Mouse (Mus musculus) liver, embryonic 11.5 days (tissue): ENCODE measurements around the gene Dlg1. TPM values are rescaled to one million over a fixed set of nuclear protein-coding genes. Genes with fewer than 3 reads are reported as not detected.

Experiments used
- ATAC-seq: fragments of 200-750 bp; cut with Nextera tagmentation; replicated peaks from 2 replicates; pipeline ENCODE4 v1.8.0; 2017; ENCODE audit warnings: moderate number of reproducible peaks, mild to moderate bottlenecking, moderate TSS enrichment, moderate library complexity; ENCODE audit not compliant: low FRiP score
- DNase-seq: peaks from one replicate; pipeline ENCODE4 v3.0.0-alpha.2; 2017; ENCODE audit warnings: low spot score
- H3K27ac ChIP-seq: fragments of 300-500 bp; sonication (generic); 2 replicates; pipeline ENCODE4 v1.5.1; 2014; ENCODE audit warnings: mild to moderate bottlenecking, low read depth, low read length, control low read depth
- H3K27me3 ChIP-seq: fragments of 300-500 bp; sonication (generic); replicated peaks from 2 replicates; pipeline ENCODE4 v1.6.1; 2014; ENCODE audit warnings: low read length, mixed read lengths; ENCODE audit not compliant: control insufficient read depth, insufficient read depth
- H3K36me3 ChIP-seq: fragments of 300-500 bp; sonication (generic); 2 replicates; pipeline ENCODE4 v1.6.1; 2014; ENCODE audit warnings: mild to moderate bottlenecking, low read length, moderate library complexity, mixed read lengths; ENCODE audit not compliant: control insufficient read depth, insufficient read depth
- H3K4me1 ChIP-seq: fragments of 300-500 bp; sonication (generic); replicated peaks from 2 replicates; pipeline ENCODE4 v1.6.1; 2014; ENCODE audit warnings: low read length, mixed read lengths; ENCODE audit not compliant: control insufficient read depth, insufficient read depth
- H3K4me2 ChIP-seq: fragments of 300-500 bp; sonication (generic); 2 replicates; pipeline ENCODE4 v1.6.1; 2014; ENCODE audit warnings: mild to moderate bottlenecking, control low read depth, moderate library complexity
- H3K4me3 ChIP-seq: fragments of 300-500 bp; sonication (generic); 2 replicates; pipeline ENCODE4 v1.5.1; 2014; ENCODE audit warnings: low read depth, low read length, control low read depth
- H3K9ac ChIP-seq: fragments of 300-500 bp; sonication (generic); 2 replicates; pipeline ENCODE4 v1.6.1; 2014; ENCODE audit warnings: low read depth, low read length, control low read depth
- H3K9me3 ChIP-seq: fragments of 300-500 bp; sonication (generic); 2 replicates; pipeline ENCODE4 v1.6.1; 2016; ENCODE audit warnings: low read length, inconsistent platforms, mixed read lengths; ENCODE audit not compliant: control insufficient read depth
- WGBS: fragments of 180-500 bp; shearing (Covaris S2); extraction: QIAGEN DNeasy Blood & Tissue Kit; methylation state at CpG from one replicate; pipeline ENCODE4 v1.1.7; 2014; 5-methylcytosine and 5-hydroxymethylcytosine counted together
- polyA plus RNA-seq: library from polyadenylated mRNA; unstranded; fragments of >200 nt; fragmentation: Nextera tagmentation; extraction: Ambion mirVana; gene quantifications from 2 replicates; pipeline ENCODE4 v1.2.1, GENCODE M21; 2014

Dlg1 gene
- polyA plus RNA-seq, 1 experiment from 2014 or later: 25.3 TPM

DNA sequence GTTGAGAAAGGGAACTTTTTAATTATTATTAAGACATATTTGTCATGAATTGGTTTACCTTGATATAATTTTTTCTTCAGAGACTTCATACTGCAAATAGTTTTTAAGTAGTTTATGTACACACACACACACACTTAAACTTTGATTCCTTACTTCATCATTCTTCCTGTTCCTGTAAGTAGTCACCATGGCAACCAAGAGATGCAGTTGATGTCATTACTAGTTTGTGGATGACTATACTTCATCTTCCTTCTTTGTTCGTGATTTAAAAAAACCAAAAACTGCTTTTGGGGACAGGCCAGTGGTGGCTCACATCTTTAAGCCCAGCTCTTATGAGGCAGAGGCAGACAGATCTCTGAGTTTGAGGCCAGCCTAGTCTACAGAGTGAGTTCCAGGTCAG lies 94.4 kb downstream of the Dlg1 start:
- DNase-seq (no peak), ATAC-seq (no peak)
- no peak overlapping the region for H3K4me2 ChIP-seq

DNA sequence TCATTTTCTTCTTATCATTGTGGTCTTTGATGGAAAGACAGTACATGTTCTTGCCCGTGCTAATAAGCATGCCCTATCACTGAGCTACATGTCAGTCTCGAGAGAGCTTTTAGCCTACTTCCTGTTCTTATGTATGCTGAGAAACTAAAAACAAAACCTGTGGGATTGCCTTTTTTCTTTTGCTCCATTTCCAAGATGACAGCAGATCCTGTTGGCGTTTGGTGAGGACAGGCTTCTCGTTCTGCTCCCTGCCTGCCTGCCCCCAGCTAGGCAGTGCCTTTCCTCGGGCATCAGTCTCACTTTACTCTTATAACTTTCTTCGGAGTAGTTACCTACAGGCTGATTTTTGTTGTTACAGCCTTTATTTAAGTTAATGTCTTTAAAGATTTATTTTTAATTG lies 96.2 kb downstream of the Dlg1 start:
- no peak for ATAC-seq
- no peak overlapping the region for H3K4me2 ChIP-seq
- H3K4me1 ChIP-seq: no peaks in the 10 kb centered on the region
- WGBS: 66% methylated on average over 6 of the region's 6 CpGs
- H3K9me3 ChIP-seq: no peaks in the 10 kb centered on the region
- no peaks in the 10 kb centered on the region for H3K27me3 ChIP-seq
- no peak overlapping the region for H3K27ac ChIP-seq
- DNase-seq: no peak
- H3K4me3 ChIP-seq: no peak overlapping the region
- no peaks in the 10 kb centered on the region for H3K36me3 ChIP-seq
- no peak overlapping the region for H3K9ac ChIP-seq

More for the DNA sequence above, 94.4 kb downstream of the Dlg1 start:
- WGBS: 84% methylated on average over 1 of the region's 1 CpGs
- Histone ChIP-seq H3K9me3 (no peaks in the 10 kb centered on the region), H3K36me3 (no peaks in the 10 kb centered on the region), H3K27ac (no peak overlapping the region), H3K27me3 (no peaks in the 10 kb centered on the region), H3K4me1 (no peaks in the 10 kb centered on the region), H3K9ac (no peak overlapping the region), H3K4me3 (no peak overlapping the region)

DNA sequence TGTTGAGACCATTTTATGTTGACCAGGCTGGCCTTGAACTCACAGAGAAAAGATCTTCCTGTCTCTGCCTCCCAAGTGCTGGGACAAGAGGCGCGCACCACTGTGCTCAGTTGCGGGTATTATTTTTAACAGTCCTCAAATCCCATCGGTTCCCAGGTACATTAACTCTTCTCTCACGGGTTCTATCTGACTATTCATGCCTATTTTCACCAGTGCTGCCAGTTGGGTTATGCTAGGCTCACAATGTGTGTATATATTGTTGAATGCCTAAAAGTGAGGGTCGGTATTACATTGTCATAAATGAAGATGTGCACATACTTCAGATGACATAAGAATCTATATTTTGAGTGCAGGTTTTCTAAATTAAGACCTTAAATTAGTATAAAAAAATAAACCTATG lies 103.1 kb downstream of the Dlg1 start:
- no peaks in the 10 kb centered on the region for H3K9me3 ChIP-seq
- no peak overlapping the region for H3K4me2 ChIP-seq
- H3K27ac ChIP-seq: no peak overlapping the region
- no peak for DNase-seq
- H3K36me3 ChIP-seq: no peaks in the 10 kb centered on the region
- 94% methylated on average over 6 of the region's 6 CpGs for WGBS
- H3K27me3 ChIP-seq: no peaks in the 10 kb centered on the region
- no peak overlapping the region for H3K9ac ChIP-seq
- no peaks in the 10 kb centered on the region for H3K4me1 ChIP-seq
- no peak overlapping the region for H3K4me3 ChIP-seq
- ATAC-seq: no peak

GRCm38 (mm10) chr16:31766715-31767114 lies 103.5 kb downstream of the Dlg1 start:
- ATAC-seq: no peak
- no peaks in the 10 kb centered on the region for H3K9me3 ChIP-seq
- WGBS: 78% methylated on average over 3 of the region's 3 CpGs
- no peaks in the 10 kb centered on the region for H3K27me3 ChIP-seq
- no peak overlapping the region for H3K4me2 ChIP-seq
- H3K27ac ChIP-seq: no peak overlapping the region
- no peak overlapping the region for H3K9ac ChIP-seq
- H3K4me1 ChIP-seq: no peaks in the 10 kb centered on the region
- H3K36me3 ChIP-seq: no peaks in the 10 kb centered on the region
- DNase-seq: no peak
- no peak overlapping the region for H3K4me3 ChIP-seq

- no peak for ATAC-seq
Measured at GRCm38 (mm10) chr16:31775924-31776323, 112.7 kb downstream of the Dlg1 start.

GRCm38 (mm10) chr16:31781015-31781414 lies 117.8 kb downstream of the Dlg1 start:
- Histone ChIP-seq H3K27ac (no peak overlapping the region), H3K4me3 (no peak overlapping the region), H3K36me3 (no peaks in the 10 kb centered on the region), H3K27me3 (no peaks in the 10 kb centered on the region), H3K9ac (no peak overlapping the region), H3K4me1 (no peaks in the 10 kb centered on the region), H3K9me3 (no peaks in the 10 kb centered on the region), H3K4me2 (no peak overlapping the region)
- no peak for DNase-seq
- ATAC-seq: no peak
- 81% methylated on average over 6 of the region's 6 CpGs for WGBS

More at GRCm38 (mm10) chr16:31775924-31776323, 112.7 kb downstream of the Dlg1 start:
- H3K36me3 ChIP-seq: no peaks in the 10 kb centered on the region
- no peak overlapping the region for H3K9ac ChIP-seq
- no peaks in the 10 kb centered on the region for H3K9me3 ChIP-seq
- DNase-seq: no peak
- no peak overlapping the region for H3K4me3 ChIP-seq
- H3K27me3 ChIP-seq: no peaks in the 10 kb centered on the region
- no peaks in the 10 kb centered on the region for H3K4me1 ChIP-seq
- no peak overlapping the region for H3K4me2 ChIP-seq
- WGBS: 88% methylated on average over 10 of the region's 10 CpGs
- H3K27ac ChIP-seq: no peak overlapping the region

DNA sequence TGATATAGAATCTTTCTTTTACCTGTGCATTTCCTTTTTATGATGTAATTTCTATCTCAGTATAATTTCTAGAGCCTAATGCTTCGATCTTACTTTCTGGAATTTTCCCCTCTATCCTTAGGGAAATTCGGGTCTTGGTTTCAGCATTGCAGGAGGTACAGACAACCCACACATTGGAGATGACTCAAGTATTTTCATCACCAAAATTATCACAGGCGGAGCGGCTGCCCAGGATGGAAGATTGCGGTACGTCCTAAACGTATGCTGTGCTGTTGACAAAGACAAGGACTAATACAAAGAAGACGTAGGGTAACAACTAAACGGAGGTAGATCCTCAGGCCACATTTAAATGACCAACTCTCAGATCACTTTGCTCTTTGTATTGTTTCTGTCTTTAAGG lies 126.8 kb downstream of the Dlg1 start:
- Histone ChIP-seq H3K9ac (no peak overlapping the region), H3K4me2 (no peak overlapping the region), H3K36me3 (peaks cover 6% of the 10 kb centered on the region), H3K27me3 (no peaks in the 10 kb centered on the region), H3K27ac (no peak overlapping the region), H3K9me3 (no peaks in the 10 kb centered on the region), H3K4me3 (no peak overlapping the region), H3K4me1 (no peaks in the 10 kb centered on the region)
- ATAC-seq (no peak), DNase-seq (no peak)
- 94% methylated on average over 9 of the region's 9 CpGs for WGBS

- WGBS: 46% methylated on average over 3 of the region's 3 CpGs
- H3K27me3 ChIP-seq: no peaks in the 10 kb centered on the region
- no peak overlapping the region for H3K27ac ChIP-seq
- ATAC-seq: no peak
- DNase-seq: no peak
- H3K9me3 ChIP-seq: no peaks in the 10 kb centered on the region
- H3K4me2 ChIP-seq: no peak overlapping the region
- H3K4me1 ChIP-seq: no peaks in the 10 kb centered on the region
- H3K36me3 ChIP-seq: peaks cover 7% of the 10 kb centered on the region; the same call in 1 of the 2 replicates
- H3K4me3 ChIP-seq: no peak overlapping the region
- H3K9ac ChIP-seq: no peak overlapping the region
Measured at GRCm38 (mm10) chr16:31803644-31804043, 140.4 kb downstream of the Dlg1 start.

GRCm38 (mm10) chr16:31826049-31826448 lies 162.8 kb downstream of the Dlg1 start:
- H3K27ac ChIP-seq: no peak overlapping the region
- 89% methylated on average over 4 of the region's 4 CpGs for WGBS
- H3K4me2 ChIP-seq: no peak overlapping the region
- H3K4me3 ChIP-seq: no peak overlapping the region
- no peaks in the 10 kb centered on the region for H3K36me3 ChIP-seq
- no peaks in the 10 kb centered on the region for H3K27me3 ChIP-seq
- no peaks in the 10 kb centered on the region for H3K9me3 ChIP-seq
- ATAC-seq: no peak
- DNase-seq: no peak
- no peaks in the 10 kb centered on the region for H3K4me1 ChIP-seq
- H3K9ac ChIP-seq: no peak overlapping the region
